Comparison of ENCODE assay signal across 9 mouse cellular contexts in the genomic region with DNA sequence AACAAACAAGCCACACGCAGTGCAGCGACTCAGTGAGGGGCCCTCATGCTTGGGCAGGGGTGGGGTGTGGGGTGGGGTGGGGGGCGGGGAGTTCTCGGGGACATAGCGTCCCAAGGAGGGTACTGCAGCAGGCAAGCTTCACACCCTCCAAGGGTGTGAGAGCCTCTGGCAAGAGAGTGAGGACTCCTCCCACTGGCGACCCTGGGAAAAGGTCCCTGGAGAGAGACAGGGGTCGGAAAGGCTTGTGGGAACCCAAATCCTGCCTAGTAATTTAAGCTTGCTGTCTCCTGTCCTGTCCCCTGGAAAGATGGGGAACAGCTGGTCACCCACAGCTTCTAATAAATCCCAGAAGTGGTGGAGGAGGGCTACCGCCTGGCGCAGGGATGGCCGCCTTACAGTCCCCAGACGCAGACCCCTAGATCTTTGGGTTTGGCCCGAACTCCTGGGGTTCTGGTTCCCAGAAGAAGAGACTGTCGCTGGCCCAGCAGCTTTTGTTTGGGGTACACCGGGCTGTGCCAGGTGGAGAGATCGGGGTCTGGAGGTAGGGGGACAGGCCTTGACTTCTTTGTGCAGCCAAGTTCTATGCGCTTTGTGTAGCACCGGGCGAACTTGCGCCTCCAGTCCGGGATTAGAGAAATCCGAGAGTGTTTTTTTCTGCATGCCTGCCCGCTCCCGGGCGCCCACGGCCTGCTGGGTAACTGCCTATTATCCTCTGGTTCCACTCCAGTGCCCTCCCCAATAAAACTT. TPM values are rescaled to one million over a fixed set of nuclear protein-coding genes. Genes with fewer than 3 reads are reported as not detected.
DNase-seq lines count a peak whose midpoint lies in the region; ATAC-seq lines count a peak whose summit lies in the region.
"Had no signal": no experiment of that assay in that cellular context is flagged by ENCODE, and none has a peak within 500 bp of the region (broad histone marks: within the 10 kb centered on the region; RNA-seq: fewer than 3 reads in every experiment).

No protein-coding gene starts in this region.

- DNase-seq in liver, embryonic 11.5 days (ENCODE audit: low spot score): no peak
- DNase-seq in liver: no peak
- peak; percentile 72 for DNase-seq in intestine, embryonic 14.5 days (ENCODE audit: low spot score)
- no peak for DNase-seq in left cerebral cortex, adult 11 months (ENCODE audit: low spot score)
- DNase-seq in right cerebral cortex, postnatal 10 days (ENCODE audit: low spot score in 2 of 2): no peak
- DNase-seq in spleen, postnatal 14 days (ENCODE audit: low spot score in 2 of 2): no peak

- peak overlapping the region; percentile 7; the same call in 1 of the 2 replicates for H3K4me3 ChIP-seq in liver, embryonic 11.5 days (ENCODE audit: low read depth, low read length)
- peak overlapping the region; percentile 12 for H3K4me3 ChIP-seq in intestine, embryonic 14.5 days (ENCODE audit: low read depth, low read length)
- H3K4me3 ChIP-seq in lung, embryonic 16.5 days (ENCODE audit: low read length): peak overlapping the region; percentile 24
- no peak overlapping the region; the same call in 1 of the 2 replicates for H3K4me3 ChIP-seq in stomach, embryonic 15.5 days (replicated peaks)

- no peak overlapping the region for H3K9ac ChIP-seq in liver, embryonic 11.5 days (ENCODE audit: low read depth, low read length)
- H3K9ac ChIP-seq in intestine, embryonic 14.5 days (ENCODE audit: low read length): peak overlapping the region; percentile 18; the same call in 1 of the 2 replicates
- peak overlapping the region; percentile 41; the same call in 1 of the 2 replicates for H3K9ac ChIP-seq in lung, embryonic 16.5 days (ENCODE audit: low read length)
- no peak overlapping the region; the same call in 1 of the 2 replicates for H3K9ac ChIP-seq in stomach, embryonic 15.5 days

- H3K27me3 ChIP-seq in liver, embryonic 11.5 days (replicated peaks; ENCODE audit: control insufficient read depth, insufficient read depth, low read length): peaks cover 76% of the 10 kb centered on the region
- H3K27me3 ChIP-seq in intestine, embryonic 14.5 days (replicated peaks; ENCODE audit: control insufficient read depth, insufficient read depth, low read length): peaks cover 73% of the 10 kb centered on the region
- peaks cover 66% of the 10 kb centered on the region for H3K27me3 ChIP-seq in lung, embryonic 16.5 days (ENCODE audit: control insufficient read depth, insufficient read depth, low read depth, low read length)
- H3K27me3 ChIP-seq in stomach, embryonic 15.5 days (replicated peaks): peaks cover 30% of the 10 kb centered on the region

- H3K27ac ChIP-seq in liver, embryonic 11.5 days (ENCODE audit: low read depth, low read length): no peak overlapping the region
- peak overlapping the region; percentile 39; the same call in 1 of the 2 replicates for H3K27ac ChIP-seq in intestine, embryonic 14.5 days (ENCODE audit: low read depth)
- H3K27ac ChIP-seq in lung, embryonic 16.5 days (ENCODE audit: low read length): no peak overlapping the region
- H3K27ac ChIP-seq in stomach, embryonic 15.5 days: peak overlapping the region; percentile 62; the same call in 1 of the 2 replicates

- 3% methylated on average over 24 of the region's 25 CpGs for WGBS in liver, embryonic 11.5 days
- WGBS in intestine, embryonic 14.5 days: 1% methylated on average over 25 of the region's 25 CpGs
- 1% methylated on average over 24 of the region's 25 CpGs for WGBS in lung, embryonic 16.5 days
- WGBS in stomach, embryonic 15.5 days: 3% methylated on average over 25 of the region's 25 CpGs

- no peaks in the 10 kb centered on the region for H3K36me3 ChIP-seq in liver, embryonic 11.5 days (ENCODE audit: control insufficient read depth, insufficient read depth, low read length)
- no peaks in the 10 kb centered on the region for H3K36me3 ChIP-seq in intestine, embryonic 14.5 days (ENCODE audit: control insufficient read depth, insufficient read depth, low read length)
- H3K36me3 ChIP-seq in lung, embryonic 16.5 days (ENCODE audit: control insufficient read depth, insufficient read depth, low read length): no peaks in the 10 kb centered on the region
- H3K36me3 ChIP-seq in stomach, embryonic 15.5 days: no peaks in the 10 kb centered on the region

- ATAC-seq in liver, embryonic 11.5 days (replicated peaks; ENCODE audit: low FRiP score): no peak
- ATAC-seq in intestine, embryonic 14.5 days (replicated peaks; ENCODE audit: low FRiP score, low TSS enrichment, low read depth): peak; percentile 76
- ATAC-seq in lung, embryonic 16.5 days (ENCODE audit: low read depth): peak; percentile 83
- peak; percentile 69; the same call in 1 of the 2 replicates for ATAC-seq in stomach, embryonic 15.5 days (ENCODE audit: insufficient read depth, low FRiP score, low read depth)

- H3K4me2 ChIP-seq in liver, embryonic 11.5 days: no peak overlapping the region
- peak overlapping the region; percentile 39 for H3K4me2 ChIP-seq in intestine, embryonic 14.5 days (ENCODE audit: low read length)
- peak overlapping the region; percentile 34 for H3K4me2 ChIP-seq in lung, embryonic 16.5 days (ENCODE audit: low read depth, low read length)
- peak overlapping the region; percentile 48 for H3K4me2 ChIP-seq in stomach, embryonic 15.5 days

- H3K9me3 ChIP-seq in liver, embryonic 11.5 days (ENCODE audit: control insufficient read depth, low read length): no peaks in the 10 kb centered on the region
- no peaks in the 10 kb centered on the region for H3K9me3 ChIP-seq in intestine, embryonic 14.5 days (ENCODE audit: control insufficient read depth, low read length)
- H3K9me3 ChIP-seq in lung, embryonic 16.5 days (ENCODE audit: control insufficient read depth, low read length): no peaks in the 10 kb centered on the region
- H3K9me3 ChIP-seq in stomach, embryonic 15.5 days: no peaks in the 10 kb centered on the region

- no peaks in the 10 kb centered on the region; the same call in none of the 2 replicates for H3K4me1 ChIP-seq in liver, embryonic 11.5 days (replicated peaks; ENCODE audit: control insufficient read depth, insufficient read depth, low read length)
- H3K4me1 ChIP-seq in intestine, embryonic 14.5 days (replicated peaks; ENCODE audit: control insufficient read depth, insufficient read depth, low read length): peaks cover 16% of the 10 kb centered on the region
- H3K4me1 ChIP-seq in lung, embryonic 16.5 days (replicated peaks; ENCODE audit: control insufficient read depth, insufficient read depth, low read length): peaks cover 8% of the 10 kb centered on the region; the same call in 1 of the 2 replicates
- peaks cover 14% of the 10 kb centered on the region for H3K4me1 ChIP-seq in stomach, embryonic 15.5 days

RNA-seq across cellular contexts. Expression of a gene that starts 56.1 kb away (rescaled TPM):
- polyA plus RNA-seq in liver, embryonic 11.5 days (2014; fragmentation: Nextera tagmentation; extraction: Ambion mirVana): not detected in 2 replicates
- polyA plus RNA-seq in intestine, embryonic 14.5 days (2014; fragmentation: Nextera tagmentation; extraction: Ambion mirVana): not detected in 2 replicates
- 0.08 TPM in 1 of 2 replicates, not detected in the other for polyA plus RNA-seq in lung, embryonic 16.5 days (2015; fragmentation: Nextera tagmentation; extraction: Ambion mirVana)
- 0.08 TPM in 1 of 2 replicates, not detected in the other for polyA plus RNA-seq in stomach, embryonic 15.5 days (2015; fragmentation: Nextera tagmentation; extraction: Ambion mirVana)
- polyA plus RNA-seq: liver, adult 2 months had no signal

Comparison
In these comparisons a context has a peak if more than half of its experiments do, and no peak if none do; other contexts are left out.
1. H3K27ac ChIP-seq: peak in intestine, embryonic 14.5 days (single experiment) and stomach, embryonic 15.5 days (single experiment); none in liver, embryonic 11.5 days (single experiment) and lung, embryonic 16.5 days (single experiment).
2. H3K9ac ChIP-seq: peak in intestine, embryonic 14.5 days (single experiment) and lung, embryonic 16.5 days (single experiment); none in liver, embryonic 11.5 days (single experiment) and stomach, embryonic 15.5 days (single experiment).